Mouse (Mus musculus): ENCODE results near the gene Plxnb3. TPM values are rescaled to one million over a fixed set of nuclear protein-coding genes. Genes with fewer than 3 reads are reported as not detected.
"Not testable (repeated sequence)": the region's sequence is repeated elsewhere in the genome, so short reads cannot be mapped to it uniquely, and the experiment has no call there.

The Plxnb3 gene
- polyA plus RNA-seq (2021) = 0.06 TPM

DNA sequence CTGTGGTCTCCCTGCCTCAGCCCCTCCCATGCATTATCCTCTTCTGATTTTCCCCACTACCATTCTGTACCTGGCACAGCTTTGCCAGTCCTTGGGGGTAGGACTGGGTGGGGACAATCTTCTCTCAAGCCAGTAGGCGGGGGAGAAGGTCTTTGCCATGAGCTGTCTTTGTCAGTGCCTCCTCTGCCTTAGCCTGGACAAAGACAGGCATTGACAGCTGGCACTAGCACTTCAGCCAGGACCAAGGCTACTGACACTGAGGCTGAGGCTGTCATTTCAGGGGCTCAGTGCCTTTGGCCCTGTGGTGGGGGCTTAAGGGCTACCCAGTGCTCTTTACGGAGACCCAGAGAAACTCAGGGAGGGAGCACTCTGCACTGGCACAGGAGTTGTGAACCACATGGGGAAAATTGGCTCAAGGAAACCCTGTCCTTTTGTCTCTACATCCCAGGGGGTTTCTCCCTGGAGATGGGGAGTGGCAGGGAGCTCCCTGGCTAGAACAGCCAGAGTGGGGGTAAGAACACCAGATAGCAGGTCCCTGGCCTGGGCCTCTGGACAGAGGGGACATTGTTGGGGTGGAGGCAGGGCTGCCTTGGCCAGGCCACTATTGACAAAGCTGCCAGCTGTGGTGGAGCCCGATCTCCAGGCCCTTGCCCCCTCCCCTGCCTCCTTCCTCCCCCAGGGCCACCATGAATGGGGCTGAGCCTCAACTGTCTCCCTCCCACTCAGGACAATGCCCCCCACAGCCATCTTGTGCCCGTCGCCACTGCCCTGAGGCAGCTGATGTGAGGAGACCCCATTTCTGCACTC is at the start of gene Plxnb3:
Gene Plxnb3 (plus strand): TSS at position 757 of the 807 bp plus-strand sequence.
- H3K27me3 ChIP-seq = peaks cover 24% of the 10 kb centered on the region
- in situ Hi-C loops (cut with MboI; ENCODE audit: low pct_unique_long_range_greater_than_20kb) = no loop called here
- no peak for ATAC-seq

DNA sequence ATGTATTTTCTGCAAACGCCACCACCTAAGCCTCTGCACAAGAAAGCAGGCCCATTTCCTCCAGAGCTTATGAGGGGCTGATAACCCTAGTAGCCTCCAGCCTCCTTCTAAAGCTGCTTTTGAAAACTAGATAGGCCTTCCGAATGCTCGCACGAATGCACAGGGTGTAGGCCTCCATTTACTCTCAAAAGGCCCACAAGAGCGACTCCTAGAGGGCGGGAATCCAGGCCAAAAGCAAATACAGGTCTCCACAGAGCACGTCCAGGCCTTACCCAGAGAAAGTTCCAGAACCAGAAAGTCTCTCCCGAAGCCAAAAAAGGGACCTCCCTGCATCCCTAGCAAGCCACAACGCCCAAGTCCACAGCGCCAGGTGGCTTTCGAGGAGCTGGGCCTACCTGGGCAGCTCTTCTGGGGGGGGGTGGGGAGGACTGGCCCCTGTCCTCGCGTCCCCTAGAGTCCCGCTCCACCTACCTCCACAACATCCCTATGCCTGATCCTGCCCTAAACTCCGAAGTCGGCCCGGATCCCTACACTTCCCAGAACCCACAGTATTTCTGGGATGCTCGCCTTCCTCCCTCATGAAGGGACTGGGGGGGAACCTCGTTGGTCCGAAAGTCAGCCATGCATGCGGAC is 41.3 kb upstream of the Plxnb3 start:
- H3K27me3 ChIP-seq = no peaks in the 10 kb centered on the region
- TF ChIP-seq CTCF (IDR thresholded peaks at IDR 0.05) = no peak
- DNase-seq (ENCODE audit: low read depth, low spot score) = no peak
- in situ Hi-C loops (cut with MboI; ENCODE audit: low pct_unique_long_range_greater_than_20kb) = no loop called here
- POLR2A ChIA-PET = no interaction called here
- CTCF ChIA-PET = interaction anchor here (1.0 kb wide), 1 partner anchor 12 kb away, joined by 5 read pairs; no protein-coding TSS in a partner anchor
- peak; percentile 17 for ATAC-seq

More for the DNA sequence above, at the start of gene Plxnb3:
- CTCF ChIA-PET = interaction anchor here (1.1 kb wide), 1 partner anchor 10 kb away, joined by 3 read pairs; no protein-coding TSS in a partner anchor
- POLR2A ChIA-PET = no interaction called here
- TF ChIP-seq CTCF (IDR thresholded peaks at IDR 0.05) = no peak
- no peak for DNase-seq (ENCODE audit: low read depth, low spot score)

DNA sequence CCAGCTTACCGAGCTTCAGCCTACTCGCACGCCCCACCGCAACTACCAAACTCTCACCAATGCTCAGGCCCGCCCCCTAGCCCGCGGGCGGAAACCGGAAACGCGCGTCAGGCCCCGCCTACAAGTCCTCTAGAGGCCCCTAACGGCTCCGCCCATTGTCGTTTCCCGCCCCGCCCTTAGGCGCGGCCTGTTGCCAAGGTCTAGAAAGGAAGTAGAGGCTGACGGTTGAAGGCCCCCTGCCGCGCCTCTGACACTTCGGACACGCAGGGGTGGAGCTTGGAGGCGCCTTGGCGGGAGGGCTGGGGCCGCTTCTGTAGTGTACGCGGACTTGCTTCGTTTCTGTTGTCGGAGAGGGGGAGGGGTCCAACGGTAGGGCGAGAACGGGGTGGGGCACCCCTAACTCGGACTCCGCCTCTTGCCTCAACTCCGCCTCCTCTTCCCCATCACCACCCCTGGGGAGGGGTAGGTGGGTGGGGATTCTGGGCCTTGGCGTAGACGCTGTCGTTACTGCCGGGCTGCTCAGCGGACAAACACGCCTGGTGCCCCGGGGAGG is 40.7 kb upstream of the Plxnb3 start, which contains the start of the genes Bcap31 and Abcd1:
Gene Bcap31 (minus strand): TSS at position 67 of the 553 bp plus-strand sequence.
Gene Abcd1 (plus strand): TSS at position 489 of the 553 bp plus-strand sequence.
- in situ Hi-C loops (cut with MboI; ENCODE audit: low pct_unique_long_range_greater_than_20kb) = no loop called here
- peak; percentile 68 for DNase-seq (ENCODE audit: low read depth, low spot score)
- no peak for TF ChIP-seq CTCF (IDR thresholded peaks at IDR 0.05)
- ChIA-PET POLR2A (no interaction called here), CTCF (no interaction called here)
- H3K27me3 ChIP-seq = no peaks in the 10 kb centered on the region
- peak; percentile 72 for ATAC-seq

DNA sequence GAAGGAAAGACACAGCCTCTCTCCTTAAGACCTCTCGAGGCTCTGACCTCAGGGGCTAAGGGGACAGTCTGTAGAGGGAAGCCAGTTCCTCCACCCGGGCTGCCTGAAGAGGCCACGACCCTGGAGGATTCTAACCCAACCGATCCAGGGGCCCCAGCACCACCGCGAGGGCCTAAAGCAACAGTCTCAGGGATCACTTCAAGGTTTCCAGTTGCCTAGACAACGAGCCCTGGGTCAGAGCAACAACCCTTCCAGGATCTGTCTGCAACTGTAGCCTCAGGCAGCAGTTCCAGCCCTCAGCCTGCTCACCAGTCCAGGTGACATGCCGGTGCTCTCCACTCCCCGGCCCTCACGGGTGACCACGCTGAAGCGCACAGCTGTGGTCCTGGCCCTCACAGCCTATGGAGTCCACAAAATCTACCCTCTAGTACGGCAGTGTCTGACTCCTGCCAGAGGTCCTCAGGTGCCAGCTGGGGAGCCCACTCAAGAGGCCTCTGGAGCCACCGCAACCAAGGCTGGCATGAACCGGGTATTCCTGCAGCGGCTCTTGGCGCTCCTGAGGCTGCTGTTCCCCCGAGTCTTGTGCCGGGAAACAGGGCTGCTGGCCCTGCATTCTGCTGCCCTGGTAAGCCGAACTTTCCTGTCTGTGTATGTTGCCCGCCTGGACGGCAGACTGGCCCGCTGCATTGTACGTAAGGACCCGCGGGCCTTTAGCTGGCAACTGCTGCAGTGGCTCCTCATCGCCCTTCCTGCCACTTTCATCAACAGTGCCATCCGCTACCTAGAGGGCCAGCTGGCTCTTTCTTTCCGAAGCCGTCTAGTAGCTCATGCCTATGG is 40.0 kb upstream of the Plxnb3 start:
- H3K27me3 ChIP-seq = no peaks in the 10 kb centered on the region
- no peak for DNase-seq (ENCODE audit: low read depth, low spot score)
- no peak for TF ChIP-seq CTCF (IDR thresholded peaks at IDR 0.05)
- peak; percentile 13 for ATAC-seq
- CTCF ChIA-PET = interaction anchor here (1.2 kb wide), 1 partner anchor 26 kb away, joined by 4 read pairs; no protein-coding TSS in a partner anchor
- POLR2A ChIA-PET = no interaction called here
- in situ Hi-C loops (cut with MboI; ENCODE audit: low pct_unique_long_range_greater_than_20kb) = no loop called here

DNA sequence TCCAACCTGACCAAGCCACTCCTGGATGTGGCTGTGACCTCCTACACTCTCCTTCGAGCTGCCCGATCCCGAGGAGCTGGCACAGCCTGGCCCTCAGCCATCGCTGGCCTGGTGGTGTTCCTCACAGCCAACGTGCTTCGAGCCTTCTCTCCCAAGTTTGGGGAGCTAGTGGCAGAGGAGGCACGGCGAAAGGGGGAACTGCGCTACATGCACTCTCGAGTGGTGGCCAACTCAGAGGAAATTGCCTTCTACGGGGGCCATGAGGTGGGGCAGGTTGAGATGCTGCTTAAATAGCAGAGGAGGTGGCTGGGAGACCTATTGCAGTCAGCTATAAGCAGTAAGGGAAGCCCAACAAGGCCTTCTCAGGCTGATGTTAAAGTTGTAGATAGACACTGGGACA is 39.2 kb upstream of the Plxnb3 start:
- DNase-seq (ENCODE audit: low read depth, low spot score) = no peak
- no peak for ATAC-seq
- POLR2A ChIA-PET = no interaction called here
- peaks cover 5% of the 10 kb centered on the region for H3K27me3 ChIP-seq
- CTCF ChIA-PET = interaction anchor here (1.2 to 1.3 kb wide), 2 partner anchors 27 to 32 kb away, joined by 3 to 4 read pairs; no protein-coding TSS in a partner anchor
- TF ChIP-seq CTCF (IDR thresholded peaks at IDR 0.05) = no peak
- in situ Hi-C loops (cut with MboI; ENCODE audit: low pct_unique_long_range_greater_than_20kb) = no loop called here

DNA sequence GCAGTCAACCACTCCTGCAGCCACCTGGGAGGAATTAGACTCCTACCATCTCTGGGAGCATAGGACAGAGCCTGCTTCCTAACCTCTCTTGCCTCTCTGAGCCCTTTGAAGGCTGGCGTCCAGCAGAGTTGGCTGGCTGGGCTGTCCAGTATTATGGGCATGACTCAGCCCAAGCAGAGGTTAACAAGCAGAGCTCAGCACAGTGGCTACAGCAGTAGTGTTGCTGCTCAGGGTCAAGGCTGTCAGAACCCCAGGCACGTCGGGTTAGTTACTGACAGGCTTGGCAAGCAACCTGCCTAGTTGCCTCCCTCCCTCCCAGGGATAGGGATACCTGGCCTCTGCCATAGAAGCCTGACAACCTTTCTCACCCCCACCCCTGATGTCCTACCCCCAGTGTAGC is 38.6 kb upstream of the Plxnb3 start:
- in situ Hi-C loops (cut with MboI; ENCODE audit: low pct_unique_long_range_greater_than_20kb) = no loop called here
- CTCF ChIA-PET = interaction anchor here (1.3 kb wide), 1 partner anchor 33 kb away, joined by 3 read pairs; no protein-coding TSS in a partner anchor
- no peak for TF ChIP-seq CTCF (IDR thresholded peaks at IDR 0.05)
- ATAC-seq (peak; percentile 18), DNase-seq (ENCODE audit: low read depth, low spot score) (no peak)
- H3K27me3 ChIP-seq = peaks cover 5% of the 10 kb centered on the region
- POLR2A ChIA-PET = no interaction called here

DNA sequence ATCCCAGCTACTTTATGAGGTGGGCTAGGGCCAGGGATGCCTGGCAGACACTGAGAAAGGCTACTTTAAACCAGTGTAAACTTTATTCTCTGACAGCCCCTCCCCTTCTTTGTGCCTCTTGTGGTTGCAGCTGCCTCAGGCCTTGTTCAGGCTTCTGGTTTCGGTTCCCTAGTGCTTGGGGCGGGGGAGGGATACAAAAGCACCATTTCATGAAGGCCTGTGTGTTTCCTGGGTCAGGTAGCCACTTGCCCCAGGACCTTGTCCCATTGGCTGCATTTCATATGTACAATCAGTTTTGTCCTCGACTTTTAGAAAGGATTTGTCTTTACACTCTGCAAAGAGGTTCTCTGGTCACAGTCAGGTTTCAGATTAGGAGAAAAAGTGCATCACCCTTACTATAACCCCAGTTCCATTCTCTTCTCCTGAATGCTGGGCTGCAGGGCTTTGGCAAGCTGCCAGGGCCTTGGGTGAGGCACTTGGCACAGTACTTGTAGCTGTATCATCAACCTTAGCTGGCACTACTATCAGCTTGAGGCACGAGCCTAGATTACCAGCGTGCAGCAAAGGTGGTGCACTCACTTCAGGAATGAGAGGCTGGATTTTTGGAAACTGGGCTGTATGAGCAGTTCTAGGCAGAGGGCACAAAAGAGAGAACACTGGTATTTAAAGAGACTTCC is 38.1 kb upstream of the Plxnb3 start:
- ChIA-PET POLR2A (no interaction called here), CTCF (interaction anchor here (1.3 kb wide), 1 partner anchor 33 kb away, joined by 3 read pairs; no protein-coding TSS in a partner anchor)
- no peak for TF ChIP-seq CTCF (IDR thresholded peaks at IDR 0.05)
- ATAC-seq (no peak), DNase-seq (ENCODE audit: low read depth, low spot score) (no peak)
- peaks cover 5% of the 10 kb centered on the region for H3K27me3 ChIP-seq
- in situ Hi-C loops (cut with MboI; ENCODE audit: low pct_unique_long_range_greater_than_20kb) = no loop called here

DNA sequence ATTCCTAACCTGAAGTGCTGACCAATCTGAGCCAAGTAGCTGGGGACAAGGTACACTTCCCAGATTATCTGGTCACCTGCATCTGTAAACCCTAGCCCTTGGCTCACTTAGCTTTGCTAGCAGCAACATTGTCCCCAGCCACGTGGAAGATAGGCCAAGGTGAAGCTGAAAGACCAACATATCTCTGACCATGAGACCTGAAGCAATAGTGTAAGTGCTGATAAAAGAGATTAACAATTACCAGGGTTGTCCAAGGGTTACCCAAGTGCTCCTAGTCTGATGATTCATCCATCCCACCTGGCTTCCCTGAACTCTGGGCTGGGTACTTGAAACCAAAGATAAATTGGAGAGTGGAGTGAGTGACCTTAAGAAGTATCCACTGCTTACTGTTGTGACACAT is 26.0 kb upstream of the Plxnb3 start:
- peaks cover 4% of the 10 kb centered on the region for H3K27me3 ChIP-seq
- in situ Hi-C loops (cut with MboI; ENCODE audit: low pct_unique_long_range_greater_than_20kb) = no loop called here
- ATAC-seq (no peak), DNase-seq (ENCODE audit: low read depth, low spot score) (no peak)
- ChIA-PET POLR2A (no interaction called here), CTCF (no interaction called here)
- no peak for TF ChIP-seq CTCF (IDR thresholded peaks at IDR 0.05)

DNA sequence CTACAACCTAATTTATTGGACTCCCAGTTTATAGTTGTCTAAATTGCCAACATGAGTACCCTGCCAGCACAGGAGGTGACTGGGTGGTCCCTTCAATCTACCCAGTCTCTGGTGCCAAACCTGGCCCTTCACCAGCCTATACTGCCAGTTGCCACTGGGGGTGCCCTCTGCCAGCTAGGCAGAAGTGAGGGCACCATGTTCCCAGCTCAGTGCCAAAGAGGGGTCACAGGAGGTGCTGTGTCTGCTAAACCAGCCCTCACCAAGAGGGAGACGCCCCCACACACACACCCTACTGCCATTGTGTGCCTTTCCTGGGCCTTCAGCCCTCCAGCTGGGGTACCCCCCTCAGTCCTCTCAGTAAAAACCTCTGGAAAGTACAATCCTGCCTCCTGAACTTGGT is 18.7 kb upstream of the Plxnb3 start:
- ChIA-PET CTCF (no interaction called here), POLR2A (no interaction called here)
- ATAC-seq (no peak), DNase-seq (ENCODE audit: low read depth, low spot score) (no peak)
- H3K27me3 ChIP-seq = peaks cover 4% of the 10 kb centered on the region
- in situ Hi-C loops (cut with MboI; ENCODE audit: low pct_unique_long_range_greater_than_20kb) = no loop called here
- TF ChIP-seq CTCF (IDR thresholded peaks at IDR 0.05) = no peak

DNA sequence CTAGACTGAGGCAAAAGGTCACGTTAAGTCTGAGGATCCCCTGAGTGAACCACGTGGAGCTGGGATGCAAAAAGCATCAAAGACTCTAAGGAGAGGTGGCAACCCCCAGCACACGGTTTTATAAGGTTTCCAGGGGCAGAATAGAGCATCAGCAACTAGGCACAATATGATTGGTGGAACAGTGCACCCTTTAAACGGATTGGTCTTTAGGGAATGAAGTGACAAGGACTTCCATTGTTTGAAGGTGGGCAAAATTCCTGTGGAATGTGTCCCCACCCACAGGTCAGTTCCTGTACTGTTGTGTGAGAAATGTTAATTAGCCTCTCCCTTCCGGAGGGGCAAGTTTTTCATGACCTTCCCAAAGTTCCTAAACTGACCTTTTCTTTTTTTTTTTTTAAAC is 17.7 kb upstream of the Plxnb3 start:
- TF ChIP-seq CTCF (IDR thresholded peaks at IDR 0.05) = no peak
- H3K27me3 ChIP-seq = peaks cover 4% of the 10 kb centered on the region
- ChIA-PET CTCF (no interaction called here), POLR2A (no interaction called here)
- DNase-seq (ENCODE audit: low read depth, low spot score) (no peak), ATAC-seq (no peak)
- in situ Hi-C loops (cut with MboI; ENCODE audit: low pct_unique_long_range_greater_than_20kb) = no loop called here

DNA sequence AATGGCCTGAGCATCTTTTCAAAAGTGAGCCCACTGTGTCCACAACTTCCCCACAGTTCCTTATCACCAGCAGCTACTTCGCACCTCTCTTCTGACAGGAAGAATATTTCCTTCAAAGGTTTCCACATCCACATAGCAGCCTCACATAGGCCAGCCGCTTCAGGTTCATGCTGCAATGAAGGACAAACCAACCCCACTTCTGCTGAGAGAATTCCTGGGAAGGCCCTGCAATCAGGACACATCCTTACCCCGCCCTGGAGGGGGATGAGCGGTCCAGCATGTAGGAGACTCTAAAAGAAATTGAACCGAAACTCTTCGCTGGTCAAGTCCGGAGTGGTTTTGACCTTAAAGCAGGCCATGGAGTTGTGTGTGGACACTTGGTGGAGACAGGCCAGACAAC is 17.0 kb upstream of the Plxnb3 start:
- H3K27me3 ChIP-seq; ATAC-seq; DNase-seq (ENCODE audit: low read depth, low spot score); in situ Hi-C loops (cut with MboI; ENCODE audit: low pct_unique_long_range_greater_than_20kb); CTCF ChIA-PET; POLR2A ChIA-PET: not testable (repeated sequence)
